Mouse (Mus musculus): ENCODE data around the gene Ccdc12.

Gene Ccdc12

DNA sequence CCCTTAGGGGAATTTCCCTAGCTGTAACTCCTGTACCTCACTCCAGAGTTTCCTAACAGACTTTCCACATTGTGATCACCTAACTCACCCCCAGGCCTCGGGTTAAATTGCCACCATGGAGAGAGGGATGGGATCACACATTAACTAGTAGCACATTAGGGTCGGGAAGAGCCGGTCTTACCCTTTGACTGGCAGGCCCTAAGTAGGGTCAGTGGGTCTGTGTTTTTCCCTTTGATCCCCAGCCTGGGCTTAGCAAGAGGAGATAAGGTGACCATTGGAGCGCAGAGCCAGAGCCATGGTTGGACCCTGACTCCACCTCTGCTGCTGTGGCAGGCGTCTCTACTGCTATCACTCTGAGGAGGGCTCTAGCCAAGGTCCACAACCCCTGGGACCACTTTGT, 89.4 kb downstream of the Ccdc12 start:
- DNase-seq = no peak

DNA sequence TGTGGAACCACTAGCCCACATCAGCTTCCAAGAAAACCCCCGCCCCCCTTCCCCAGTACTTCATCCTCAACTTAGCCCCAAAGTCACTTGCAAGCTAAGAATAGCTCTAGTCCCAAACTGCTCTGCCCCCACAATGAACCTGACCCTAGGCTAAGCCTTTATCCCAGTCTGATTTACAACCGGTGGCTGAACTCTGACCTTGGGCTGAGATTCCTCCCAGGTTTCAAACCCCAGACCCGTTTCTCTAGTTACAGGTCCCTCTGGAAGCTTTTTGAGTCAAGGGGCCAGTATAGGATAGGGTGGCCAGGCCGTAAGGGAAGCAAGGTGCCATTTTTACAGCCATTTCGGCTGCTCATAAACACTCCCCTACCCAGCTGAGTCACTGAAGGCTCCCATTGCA, 89.9 kb downstream of the Ccdc12 start:
- no peak for DNase-seq

DNA sequence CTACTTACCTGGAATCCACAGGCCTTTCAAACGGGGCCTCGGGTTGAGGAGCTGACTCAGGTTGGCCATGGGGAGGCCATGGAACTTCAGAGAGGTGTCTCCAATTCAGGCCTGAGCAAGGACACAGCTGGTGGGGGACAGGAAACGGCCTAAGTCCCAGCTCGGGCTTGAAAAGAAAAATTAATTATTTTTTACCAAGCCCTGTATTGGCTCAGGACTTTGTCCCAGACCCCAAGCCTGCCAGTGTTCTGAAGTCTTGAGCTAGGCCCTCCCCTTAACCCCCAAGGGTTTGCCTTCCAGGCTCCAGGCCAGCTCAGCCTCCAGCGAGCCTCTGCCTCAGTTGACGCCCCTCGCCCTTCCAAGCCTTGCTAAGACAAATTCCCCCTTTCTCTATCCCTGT, 90.7 kb downstream of the Ccdc12 start, which contains the start of gene Pth1r:
TSS of gene Pth1r (minus strand) at position 185 of the 400 bp plus-strand sequence.
- DNase-seq = no peak

DNA sequence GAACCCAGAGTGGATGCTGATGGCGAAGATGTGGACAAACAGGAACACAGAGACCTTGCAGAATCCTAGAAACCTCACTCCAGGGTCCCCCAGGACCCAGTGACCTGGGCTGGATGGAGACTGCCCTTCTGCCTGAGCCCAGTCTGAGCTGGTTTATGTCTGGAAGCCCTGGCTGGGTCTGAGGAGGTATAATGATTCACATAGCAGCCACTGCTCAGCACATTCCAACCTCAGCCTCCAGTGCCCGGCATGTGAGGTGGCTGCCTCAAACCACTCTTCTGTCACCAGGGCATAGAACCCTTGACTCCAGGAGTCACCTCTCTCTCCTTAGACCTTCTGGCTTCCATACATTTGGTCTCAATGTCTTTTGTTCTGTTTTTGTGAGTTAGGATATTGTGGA, 92.1 kb downstream of the Ccdc12 start:
- DNase-seq = no peak

DNA sequence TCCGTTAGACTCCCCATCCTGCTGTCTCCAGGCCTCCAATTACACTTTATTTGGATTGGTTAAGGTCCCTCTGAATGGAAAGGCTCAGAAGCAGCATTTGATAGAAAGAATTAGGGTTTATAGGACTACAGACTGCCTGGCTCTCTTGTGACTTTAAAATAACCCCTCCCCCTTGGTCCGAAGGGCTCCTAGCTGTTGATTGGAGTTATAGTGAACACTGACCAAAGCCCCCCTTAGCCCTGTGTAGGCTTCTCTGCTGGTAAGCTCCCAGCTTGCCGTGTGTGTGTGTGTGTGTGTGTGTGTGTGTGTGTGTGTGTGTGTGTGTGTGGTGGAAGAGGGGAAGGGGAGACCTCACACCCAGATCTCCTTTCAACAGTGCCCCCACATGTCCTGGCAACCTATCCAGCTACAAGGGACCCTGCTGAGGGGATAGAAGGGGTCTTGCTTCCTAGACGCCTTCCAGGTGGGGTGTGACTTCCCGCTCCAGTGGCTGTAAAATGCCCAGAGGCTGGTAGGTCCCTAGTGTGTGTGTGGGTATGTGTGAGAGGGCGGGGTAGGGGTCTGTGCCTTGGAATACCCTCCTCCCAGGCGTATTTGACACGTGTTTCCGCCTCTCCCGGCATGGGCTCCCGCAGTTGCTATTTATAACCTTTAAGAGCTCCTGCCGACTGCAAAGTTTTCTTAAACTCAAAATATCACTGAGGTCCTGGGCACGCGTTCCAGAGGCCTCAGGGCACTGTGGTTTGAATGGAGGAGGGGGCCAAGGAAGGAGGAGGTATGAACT, 94.3 kb downstream of the Ccdc12 start:
- DNase-seq = no peak

DNA sequence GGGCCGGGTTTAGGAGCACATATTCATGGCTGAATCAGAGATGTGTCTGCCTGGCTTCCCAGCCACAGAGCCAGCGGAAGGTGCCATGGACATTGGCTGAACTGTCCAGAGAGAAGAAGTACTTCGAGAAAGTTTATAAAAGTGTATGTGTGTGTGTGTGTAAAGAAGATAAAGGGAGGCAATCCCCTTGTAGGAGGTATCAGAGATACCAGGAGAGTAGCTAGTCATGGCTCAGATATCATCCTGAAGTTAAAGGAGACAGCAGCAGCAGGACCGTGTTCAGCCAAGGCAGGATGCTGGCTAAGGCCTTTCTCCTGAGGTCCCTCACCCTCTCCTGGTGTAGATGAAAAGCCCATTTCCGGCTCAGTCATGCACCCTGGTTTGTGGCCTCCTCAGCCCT, 95.1 kb downstream of the Ccdc12 start:
- DNase-seq = no peak

DNA sequence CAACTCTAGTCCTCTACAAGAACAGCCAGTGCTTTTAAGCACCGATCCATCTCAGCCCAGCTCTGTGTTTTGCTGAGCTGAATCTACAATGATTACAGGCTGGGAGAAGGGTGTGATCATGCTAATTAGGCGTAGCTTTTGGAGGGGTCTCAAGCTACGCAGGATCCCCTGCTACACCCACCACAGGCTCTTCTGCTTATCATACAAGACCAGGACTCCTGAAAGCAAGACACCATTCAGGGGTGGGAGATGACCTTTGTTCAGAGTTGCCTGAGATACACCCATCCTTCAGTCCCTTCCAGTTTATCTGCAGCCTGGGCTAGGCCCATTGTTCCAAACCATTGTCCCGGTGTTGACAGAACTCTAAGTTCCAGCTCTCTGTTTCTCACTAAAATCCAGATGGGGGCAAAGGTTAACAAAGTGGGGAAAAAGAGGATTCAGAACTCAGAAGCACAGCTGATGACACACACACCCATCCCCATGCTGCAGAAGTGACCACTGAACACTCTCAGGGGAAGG, 96.7 kb downstream of the Ccdc12 start:
- no peak for DNase-seq

DNA sequence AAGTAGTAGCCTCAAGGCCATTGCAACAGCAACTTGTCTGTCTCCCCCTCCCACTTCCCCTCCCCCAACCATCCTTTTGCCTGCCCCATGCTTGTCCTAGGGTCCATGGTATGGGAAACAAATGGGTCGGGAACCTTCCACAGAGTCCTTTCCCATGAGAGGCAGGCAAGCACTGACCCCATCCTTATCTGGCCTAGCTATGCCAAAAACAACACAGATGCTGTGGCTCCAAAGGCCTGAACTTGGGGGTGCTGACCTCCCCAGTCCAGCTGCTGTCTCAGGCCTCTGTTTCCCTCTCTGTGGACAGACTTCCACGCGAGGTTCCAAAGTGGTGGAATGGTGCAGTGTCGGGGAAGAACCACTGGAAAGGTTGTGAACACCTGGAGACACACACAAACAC, 97.5 kb downstream of the Ccdc12 start:
- DNase-seq = no peak

DNA sequence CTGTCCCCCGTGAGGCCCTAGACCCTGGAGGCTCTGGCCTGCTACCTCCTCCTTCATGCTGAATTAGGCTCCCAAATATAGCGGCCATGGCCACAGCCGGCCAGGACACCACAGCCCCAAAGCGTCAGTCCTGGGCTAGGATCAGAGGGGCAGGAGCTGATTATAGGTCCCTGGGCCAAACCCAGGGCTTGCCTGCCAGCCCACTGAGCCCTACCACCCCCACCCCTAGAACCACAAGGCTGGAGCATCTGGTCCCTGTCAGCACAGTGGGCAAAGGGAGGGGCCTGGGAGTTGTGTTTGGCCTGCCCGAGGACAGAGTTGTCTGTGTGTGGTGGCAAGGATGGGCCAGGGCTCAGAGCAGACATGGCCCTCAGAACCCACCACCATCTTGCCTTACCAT, 101.5 kb downstream of the Ccdc12 start:
- DNase-seq = no peak

DNA sequence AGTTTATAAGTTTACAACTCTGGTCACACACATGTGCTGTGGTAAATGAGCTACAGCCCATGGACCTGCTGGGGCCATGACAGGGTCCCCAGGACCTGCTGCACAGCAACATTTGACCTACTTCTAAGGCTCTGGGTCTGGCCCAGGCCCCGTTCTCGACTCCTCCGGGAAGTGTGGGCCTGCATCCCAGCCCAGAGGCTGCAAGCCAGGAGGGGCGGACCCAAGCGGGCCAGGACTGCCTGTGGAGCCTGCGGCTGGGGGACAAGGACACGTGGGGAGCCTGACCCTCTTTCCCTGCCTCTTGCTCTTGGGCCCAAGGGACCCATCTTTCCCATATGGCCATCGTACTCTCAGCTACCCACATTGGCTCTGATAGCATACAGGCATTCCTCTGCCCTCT, 102.3 kb downstream of the Ccdc12 start:
- DNase-seq = peak; percentile 25

DNA sequence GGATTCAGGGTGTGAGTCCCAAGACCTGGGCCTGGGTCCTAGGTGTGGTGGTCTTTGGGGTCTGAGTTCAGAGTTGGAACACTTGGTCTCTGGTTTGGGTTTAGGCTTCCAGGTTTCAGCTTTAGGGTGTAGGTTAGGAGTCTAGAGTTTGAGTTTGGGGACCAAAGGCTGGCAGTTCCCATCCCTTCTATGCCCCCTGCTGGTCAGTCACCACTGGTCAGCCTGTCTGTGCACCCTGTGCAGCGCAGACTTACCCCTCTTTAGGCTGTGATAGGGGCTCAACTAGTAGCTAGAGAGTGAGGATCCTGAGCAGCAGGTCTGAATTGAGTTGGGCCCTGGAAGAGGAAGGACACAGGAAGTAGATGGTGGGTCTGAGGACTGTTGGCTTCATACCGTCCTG, 103.0 kb downstream of the Ccdc12 start:
- peak; percentile 24 for DNase-seq

DNA sequence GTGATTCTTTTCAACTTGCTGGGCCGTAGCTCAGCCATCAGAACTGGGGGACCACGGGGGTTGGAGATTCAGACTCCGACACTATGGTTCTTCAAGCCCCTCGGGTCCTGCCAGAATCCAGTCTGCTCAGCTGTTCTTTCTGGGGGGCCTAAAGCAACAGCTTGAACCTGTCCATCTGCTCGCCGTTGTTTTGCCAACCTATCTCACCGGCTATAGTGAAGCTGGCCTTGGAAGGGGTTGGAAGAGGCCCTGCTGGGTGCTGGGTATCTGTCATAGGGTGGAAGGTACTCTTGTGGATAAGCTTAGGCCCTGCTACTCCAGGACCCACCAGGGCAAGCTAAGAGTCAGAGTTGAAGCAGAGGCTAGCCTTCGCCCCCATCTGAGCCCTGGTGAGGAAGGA, 104.6 kb downstream of the Ccdc12 start:
- DNase-seq = no peak
